Mouse (Mus musculus) gastrocnemius, postnatal 14 days (tissue): ENCODE results near the gene Vrk2. TPM values are rescaled to one million over a fixed set of nuclear protein-coding genes. Genes with fewer than 3 reads are reported as not detected.

ENCODE experiments used
- DNase-seq: peaks from one replicate; pipeline ENCODE4 v3.0.0; 2021; ENCODE audit warnings: mixed read lengths
- intact Hi-C: fragments of 180-260 bp; cut with DNase I; formaldehyde crosslinking; loops from one replicate; pipeline ENCODE4 v1.15.1; 2025; ENCODE audit warnings: low total_unique reads
- total RNA-seq, 2 experiments: library from RNA; stranded (reverse); gene quantifications; 2 replicates each; pipeline ENCODE4 v1.2.3; 2021

Vrk2 gene
- total RNA-seq, 2 experiments from 2014 or later = 5.5 to 6.8 TPM

GRCm38 (mm10) chr11:26441121-26441520, 152.7 kb downstream of the Vrk2 start:
- no peak for DNase-seq
- intact Hi-C loops = no loop called here

GRCm38 (mm10) chr11:26437818-26438217, 156.0 kb downstream of the Vrk2 start:
- intact Hi-C loops = no loop called here
- no peak for DNase-seq

- DNase-seq = no peak
- intact Hi-C loops = no loop called here
Measured at GRCm38 (mm10) chr11:26434229-26434628, 159.6 kb downstream of the Vrk2 start.

- DNase-seq = no peak
- intact Hi-C loops = no loop called here
Measured at GRCm38 (mm10) chr11:26421472-26421871, 172.3 kb downstream of the Vrk2 start.

Other genes with a start within 250 kb of the Vrk2 start
- gene Fancl, start 207.9 kb downstream of the Vrk2 start, total RNA-seq = 1 to 10 TPM; 3.5 to 4.6 TPM
- gene Gm6899, start 758 bp downstream of the Vrk2 start, total RNA-seq = not detected